Mouse (Mus musculus): ENCODE measurements around the gene Anp32e.
"Not testable (repeated sequence)": the region's sequence is repeated elsewhere in the genome, so short reads cannot be mapped to it uniquely, and the experiment has no call there.

Gene Anp32e

GRCm38 (mm10) chr3:95928658-95929503, at the start of gene Anp32e:
Gene Anp32e (plus strand): TSS chr3:95929246.
- peak; percentile 94 to 97 for DNase-seq (ENCODE audit: low spot score in 2 of 2)

- DNase-seq (ENCODE audit: low spot score in 2 of 2) = peak; percentile 87 to 90
Observed at GRCm38 (mm10) chr3:95881979-95882815, 46.8 kb upstream of the Anp32e start, which contains the start of gene Ciart. Gene Ciart (minus strand): TSS chr3:95882251.

- peak in 1 of 2 experiments; percentile 59 for DNase-seq (ENCODE audit: low spot score in 2 of 2)
Observed at GRCm38 (mm10) chr3:95882816-95883425, 46.1 kb upstream of the Anp32e start.

GRCm38 (mm10) chr3:95884400-95884799, 44.6 kb upstream of the Anp32e start:
- DNase-seq (ENCODE audit: low spot score in 2 of 2) = no peak

GRCm38 (mm10) chr3:95887596-95887995, 41.5 kb upstream of the Anp32e start:
- DNase-seq (ENCODE audit: low spot score in 2 of 2) = no peak

- no peak for DNase-seq (ENCODE audit: low spot score in 2 of 2)
Observed at GRCm38 (mm10) chr3:95889664-95890063, 39.4 kb upstream of the Anp32e start.

- no peak for DNase-seq (ENCODE audit: low spot score in 2 of 2)
Observed at GRCm38 (mm10) chr3:95891211-95892065, 37.6 kb upstream of the Anp32e start, which contains the start of gene BC028528. Gene BC028528 (minus strand): TSS chr3:95892005.

GRCm38 (mm10) chr3:95892066-95893052, 36.7 kb upstream of the Anp32e start:
- DNase-seq (ENCODE audit: low spot score in 2 of 2) = no peak

GRCm38 (mm10) chr3:95893126-95893525, 35.9 kb upstream of the Anp32e start:
- no peak for DNase-seq (ENCODE audit: low spot score in 2 of 2)

- peak; percentile 80 to 90 for DNase-seq (ENCODE audit: low spot score in 2 of 2)
Observed at GRCm38 (mm10) chr3:95893606-95894316, 35.3 kb upstream of the Anp32e start, which contains the start of gene Aph1a. Gene Aph1a (plus strand): TSS chr3:95893969.

GRCm38 (mm10) chr3:95894317-95895160, 34.5 kb upstream of the Anp32e start:
- peak in 1 of 2 experiments; percentile 25 for DNase-seq (ENCODE audit: low spot score in 2 of 2)

GRCm38 (mm10) chr3:95895501-95895900, 33.5 kb upstream of the Anp32e start:
- not testable (repeated sequence) for DNase-seq (ENCODE audit: low spot score in 2 of 2)

- DNase-seq (ENCODE audit: low spot score in 2 of 2) = no peak
Observed at GRCm38 (mm10) chr3:95899800-95900524, 29.1 kb upstream of the Anp32e start.

GRCm38 (mm10) chr3:95901616-95902372, 27.3 kb upstream of the Anp32e start:
- DNase-seq (ENCODE audit: low spot score in 2 of 2) = no peak

- no peak for DNase-seq (ENCODE audit: low spot score in 2 of 2)
Observed at GRCm38 (mm10) chr3:95902373-95902625, 26.7 kb upstream of the Anp32e start.

GRCm38 (mm10) chr3:95902643-95903042, 26.4 kb upstream of the Anp32e start:
- no peak for DNase-seq (ENCODE audit: low spot score in 2 of 2)

All from cerebellum, postnatal 4 days (tissue).